Mouse (Mus musculus): ENCODE results near the gene Adarb2. TPM values are rescaled to one million over a fixed set of nuclear protein-coding genes. Genes with fewer than 3 reads are reported as not detected.

The Adarb2 gene
- polyA plus RNA-seq, 1 experiment from 2014 or later: 15.2 TPM

- no peaks in the 10 kb centered on the region for H3K4me1 ChIP-seq (replicated peaks)
- H3K27ac ChIP-seq (replicated peaks): no peak overlapping the region
- H3K9ac ChIP-seq: no peak overlapping the region
- no peak overlapping the region for H3K4me2 ChIP-seq
- no peaks in the 10 kb centered on the region for H3K9me3 ChIP-seq
- 82% methylated on average over 4 of the region's 4 CpGs for WGBS
- no peaks in the 10 kb centered on the region for H3K36me3 ChIP-seq
- no peak overlapping the region for H3K4me3 ChIP-seq
- no peaks in the 10 kb centered on the region for H3K27me3 ChIP-seq
- ATAC-seq (ENCODE audit: low read depth): no peak
These were observed 542.9 kb downstream of the Adarb2 start for GRCm38 (mm10) chr13:8745596-8745995.

- Histone ChIP-seq H3K9ac (no peak overlapping the region), H3K4me1 (replicated peaks) (no peaks in the 10 kb centered on the region), H3K9me3 (no peaks in the 10 kb centered on the region), H3K36me3 (no peaks in the 10 kb centered on the region), H3K4me2 (no peak overlapping the region), H3K27ac (replicated peaks) (no peak overlapping the region), H3K4me3 (no peak overlapping the region), H3K27me3 (no peaks in the 10 kb centered on the region)
- 89% methylated on average over 6 of the region's 6 CpGs for WGBS
- no peak for ATAC-seq (ENCODE audit: low read depth)
These were observed 546.8 kb downstream of the Adarb2 start for GRCm38 (mm10) chr13:8749451-8749850.

- Histone ChIP-seq H3K36me3 (no peaks in the 10 kb centered on the region), H3K27me3 (no peaks in the 10 kb centered on the region), H3K27ac (replicated peaks) (no peak overlapping the region), H3K9ac (no peak overlapping the region), H3K4me3 (no peak overlapping the region), H3K9me3 (no peaks in the 10 kb centered on the region), H3K4me1 (replicated peaks) (no peaks in the 10 kb centered on the region), H3K4me2 (no peak overlapping the region)
- ATAC-seq (ENCODE audit: low read depth): no peak
- 84% methylated on average over 8 of the region's 8 CpGs for WGBS
These were observed 558.3 kb downstream of the Adarb2 start for GRCm38 (mm10) chr13:8760940-8761339.

- WGBS: 98% methylated on average over 6 of the region's 7 CpGs
- no peaks in the 10 kb centered on the region for H3K4me1 ChIP-seq (replicated peaks)
- no peak overlapping the region for H3K27ac ChIP-seq (replicated peaks)
- peak; percentile 32; the same call in 1 of the 2 replicates for ATAC-seq (ENCODE audit: low read depth)
- no peak overlapping the region for H3K4me2 ChIP-seq
- no peaks in the 10 kb centered on the region for H3K36me3 ChIP-seq
- no peaks in the 10 kb centered on the region; the same call in 1 of the 2 replicates for H3K9me3 ChIP-seq
- H3K9ac ChIP-seq: no peak overlapping the region
- no peaks in the 10 kb centered on the region for H3K27me3 ChIP-seq
- no peak overlapping the region for H3K4me3 ChIP-seq
These were observed 567.1 kb downstream of the Adarb2 start for GRCm38 (mm10) chr13:8769654-8770227.

- H3K9ac ChIP-seq: no peak overlapping the region
- H3K4me2 ChIP-seq: no peak overlapping the region
- no peaks in the 10 kb centered on the region for H3K27me3 ChIP-seq
- no peaks in the 10 kb centered on the region for H3K4me1 ChIP-seq (replicated peaks)
- no peaks in the 10 kb centered on the region; the same call in 1 of the 2 replicates for H3K9me3 ChIP-seq
- ATAC-seq (ENCODE audit: low read depth): no peak
- H3K36me3 ChIP-seq: no peaks in the 10 kb centered on the region
- no peak overlapping the region for H3K27ac ChIP-seq (replicated peaks)
- no peak overlapping the region for H3K4me3 ChIP-seq
- WGBS: 56% methylated on average over 4 of the region's 4 CpGs
These were observed 568.0 kb downstream of the Adarb2 start for GRCm38 (mm10) chr13:8770616-8771015.

GRCm38 (mm10) chr13:8780441-8780840 is 577.8 kb downstream of the Adarb2 start:
- H3K4me3 ChIP-seq: no peak overlapping the region
- no peaks in the 10 kb centered on the region for H3K27me3 ChIP-seq
- peaks cover 5% of the 10 kb centered on the region for H3K4me1 ChIP-seq (replicated peaks)
- ATAC-seq (ENCODE audit: low read depth): no peak
- H3K36me3 ChIP-seq: no peaks in the 10 kb centered on the region
- H3K4me2 ChIP-seq: no peak overlapping the region
- H3K9me3 ChIP-seq: no peaks in the 10 kb centered on the region
- WGBS: 54% methylated on average over 4 of the region's 4 CpGs
- no peak overlapping the region for H3K27ac ChIP-seq (replicated peaks)
- H3K9ac ChIP-seq: no peak overlapping the region

GRCm38 (mm10) chr13:8782636-8783035 is 580.0 kb downstream of the Adarb2 start:
- H3K27me3 ChIP-seq: no peaks in the 10 kb centered on the region
- 58% methylated on average over 4 of the region's 4 CpGs for WGBS
- no peak for ATAC-seq (ENCODE audit: low read depth)
- H3K4me3 ChIP-seq: no peak overlapping the region
- no peak overlapping the region for H3K4me2 ChIP-seq
- no peak overlapping the region for H3K27ac ChIP-seq (replicated peaks)
- H3K9me3 ChIP-seq: no peaks in the 10 kb centered on the region
- no peaks in the 10 kb centered on the region for H3K36me3 ChIP-seq
- H3K4me1 ChIP-seq (replicated peaks): peaks cover 5% of the 10 kb centered on the region
- H3K9ac ChIP-seq: no peak overlapping the region

- Histone ChIP-seq H3K27me3 (no peaks in the 10 kb centered on the region), H3K4me2 (no peak overlapping the region), H3K36me3 (no peaks in the 10 kb centered on the region), H3K9ac (no peak overlapping the region), H3K9me3 (no peaks in the 10 kb centered on the region), H3K4me3 (no peak overlapping the region), H3K27ac (replicated peaks) (no peak overlapping the region), H3K4me1 (replicated peaks) (peaks cover 5% of the 10 kb centered on the region)
- 86% methylated on average over 10 of the region's 10 CpGs for WGBS
- no peak for ATAC-seq (ENCODE audit: low read depth)
These were observed 581.1 kb downstream of the Adarb2 start for GRCm38 (mm10) chr13:8783686-8784307.

- Histone ChIP-seq H3K36me3 (no peaks in the 10 kb centered on the region), H3K4me2 (0 out of 2 replicates have a peak overlapping the region, but pooled peaks have one; percentile 20), H3K27ac (replicated peaks) (no peak overlapping the region), H3K9ac (no peak overlapping the region), H3K4me1 (replicated peaks) (peaks cover 5% of the 10 kb centered on the region), H3K4me3 (no peak overlapping the region), H3K27me3 (no peaks in the 10 kb centered on the region), H3K9me3 (no peaks in the 10 kb centered on the region)
- 82% methylated on average over 14 of the region's 14 CpGs for WGBS
- 0 out of 2 replicates have a peak, but pooled peaks have one; percentile 10 for ATAC-seq (ENCODE audit: low read depth)
These were observed 581.8 kb downstream of the Adarb2 start for GRCm38 (mm10) chr13:8784308-8785061.

GRCm38 (mm10) chr13:8785185-8785584 is 582.5 kb downstream of the Adarb2 start:
- no peaks in the 10 kb centered on the region for H3K9me3 ChIP-seq
- no peaks in the 10 kb centered on the region for H3K27me3 ChIP-seq
- no peak overlapping the region for H3K27ac ChIP-seq (replicated peaks)
- peak; percentile 67 for ATAC-seq (ENCODE audit: low read depth)
- peaks cover 5% of the 10 kb centered on the region for H3K4me1 ChIP-seq (replicated peaks)
- H3K36me3 ChIP-seq: no peaks in the 10 kb centered on the region
- no peak overlapping the region for H3K4me3 ChIP-seq
- H3K9ac ChIP-seq: no peak overlapping the region
- 34% methylated on average over 9 of the region's 9 CpGs for WGBS
- 0 out of 2 replicates have a peak overlapping the region, but pooled peaks have one; percentile 20 for H3K4me2 ChIP-seq

- no peaks in the 10 kb centered on the region for H3K27me3 ChIP-seq
- ATAC-seq (ENCODE audit: low read depth): no peak
- H3K4me1 ChIP-seq (replicated peaks): 0 out of 2 replicates have a peak, but pooled peaks cover 3% of the 10 kb centered on the region
- H3K36me3 ChIP-seq: no peaks in the 10 kb centered on the region
- H3K4me3 ChIP-seq: no peak overlapping the region
- 70% methylated on average over 8 of the region's 8 CpGs for WGBS
- no peak overlapping the region for H3K4me2 ChIP-seq
- no peaks in the 10 kb centered on the region for H3K9me3 ChIP-seq
- no peak overlapping the region for H3K9ac ChIP-seq
- no peak overlapping the region for H3K27ac ChIP-seq (replicated peaks)
These were observed 590.6 kb downstream of the Adarb2 start for GRCm38 (mm10) chr13:8793217-8793616.

GRCm38 (mm10) chr13:8800576-8800975 is 597.9 kb downstream of the Adarb2 start:
- Histone ChIP-seq H3K4me2 (no peak overlapping the region), H3K27ac (replicated peaks) (no peak overlapping the region), H3K36me3 (peaks cover 15% of the 10 kb centered on the region), H3K27me3 (no peaks in the 10 kb centered on the region), H3K9me3 (no peaks in the 10 kb centered on the region), H3K4me1 (replicated peaks) (no peaks in the 10 kb centered on the region), H3K9ac (no peak overlapping the region), H3K4me3 (no peak overlapping the region)
- 86% methylated on average over 6 of the region's 6 CpGs for WGBS
- no peak for ATAC-seq (ENCODE audit: low read depth)
